Mouse (Mus musculus) ES-Bruce4 (cell line): ENCODE data around the gene Slc5a5. TPM values are rescaled to one million over a fixed set of nuclear protein-coding genes. Genes with fewer than 3 reads are reported as not detected.

Experiments used
- H3K27ac ChIP-seq: 2 replicates; pipeline ENCODE4 v1.5.1; 2012; ENCODE audit warnings: low read length, inconsistent platforms; ENCODE audit not compliant: insufficient read depth
- H3K27me3 ChIP-seq: 2 replicates; pipeline ENCODE4 v1.6.1; 2012; ENCODE audit warnings: mild to moderate bottlenecking, low read length, inconsistent platforms; ENCODE audit not compliant: control insufficient read depth, poor library complexity, insufficient read depth, severe bottlenecking
- H3K36me3 ChIP-seq: 2 replicates; pipeline ENCODE4 v1.6.1; 2012; ENCODE audit warnings: inconsistent platforms, mild to moderate bottlenecking, low read length, moderate library complexity; ENCODE audit not compliant: control insufficient read depth, poor library complexity, insufficient read depth, severe bottlenecking
- H3K4me1 ChIP-seq: one replicate; pipeline ENCODE4 v1.8.1; 2011; ENCODE audit warnings: low read length; ENCODE audit not compliant: control insufficient read depth, insufficient read depth
- H3K4me3 ChIP-seq: 2 replicates; pipeline ENCODE4 v1.5.1; 2011; ENCODE audit warnings: low read depth, mild to moderate bottlenecking, low read length
- H3K9ac ChIP-seq: 2 replicates; pipeline ENCODE4 v1.6.1; 2012; ENCODE audit warnings: low read depth, mild to moderate bottlenecking, inconsistent platforms; ENCODE audit not compliant: poor library complexity, severe bottlenecking
- H3K9me3 ChIP-seq: replicated peaks from 2 replicates; pipeline ENCODE4 v1.6.1; 2012; ENCODE audit warnings: mild to moderate bottlenecking, low read length, inconsistent platforms; ENCODE audit not compliant: control insufficient read depth, poor library complexity, insufficient read depth, severe bottlenecking
- CTCF ChIP-seq: IDR thresholded peaks from one replicate; pipeline ENCODE4 v1.8.1; 2011; ENCODE audit warnings: low read depth, low read length
- EP300 ChIP-seq: IDR thresholded peaks from 2 replicates; pipeline ENCODE4 v1.6.1; 2011; ENCODE audit warnings: low read depth, low read length; ENCODE audit not compliant: insufficient read depth
- POLR2A ChIP-seq: IDR thresholded peaks from one replicate; pipeline ENCODE4 v1.8.1; 2011; ENCODE audit warnings: low read length; ENCODE audit not compliant: insufficient read depth
- polyA plus RNA-seq: library from polyadenylated mRNA; stranded (reverse); fragments of >200 nt; gene quantifications from 2 replicates; pipeline ENCODE4 v1.2.4, GENCODE M21; 2011; ENCODE audit warnings: low read depth; ENCODE audit not compliant: missing spikeins, insufficient read depth, insufficient read length

Slc5a5 gene
- 13.3 TPM in 2 replicates for polyA plus RNA-seq

DNA sequence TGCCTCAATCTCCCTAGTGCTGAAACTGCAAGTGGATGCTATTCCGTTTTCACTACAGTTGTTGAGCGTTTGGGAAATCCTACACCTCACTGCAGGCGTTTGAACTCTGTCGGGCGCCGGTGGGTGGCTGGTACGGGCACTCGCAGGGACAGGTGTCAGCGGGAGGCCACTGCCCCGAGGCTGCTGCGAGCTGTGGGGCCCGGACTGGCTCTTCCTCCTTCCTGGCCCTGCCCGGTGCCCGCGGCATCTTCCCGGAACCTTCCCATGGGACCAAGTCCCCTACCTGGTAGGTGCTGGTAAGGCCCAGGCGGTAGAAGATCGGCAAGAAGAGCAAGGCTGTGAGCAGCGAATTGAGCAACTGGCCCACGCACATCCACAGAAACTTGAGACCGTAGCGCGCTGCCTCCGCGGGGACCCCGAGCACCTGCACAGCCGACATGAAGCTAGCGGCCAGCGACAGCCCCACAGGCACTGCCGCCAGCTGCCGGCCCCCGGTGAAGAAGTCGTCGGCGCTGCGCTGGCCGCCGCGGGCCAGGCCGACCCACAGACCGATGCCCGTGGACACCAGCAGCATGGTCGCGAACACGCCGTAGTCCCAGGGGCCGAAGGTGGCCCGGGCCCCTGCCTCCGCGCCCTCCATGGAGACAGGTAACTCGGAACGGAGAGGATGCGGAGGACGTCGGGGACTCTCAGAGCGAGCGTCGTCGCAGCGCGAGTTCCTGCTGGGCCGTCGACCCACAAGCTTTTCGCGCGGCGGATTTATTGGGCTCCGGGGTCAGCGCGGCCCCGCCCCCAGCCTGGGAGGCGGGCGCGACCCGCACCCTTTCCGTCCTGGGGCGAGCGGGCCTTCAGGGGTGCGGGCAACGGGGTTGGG lies at the start of gene Slc5a5:
TSS of gene Slc5a5 (minus strand) at position 736 of the 874 bp plus-strand sequence.
- H3K27ac ChIP-seq: no peak within 1 kb of the TSS
- H3K4me1 ChIP-seq: no peaks in the 10 kb centered on the region
- no peak for TF ChIP-seq EP300
- TF ChIP-seq POLR2A: no peak
- TF ChIP-seq CTCF: no peak
- peak within 1 kb of the TSS; percentile 37 for H3K4me3 ChIP-seq
- no peaks in the 10 kb centered on the region for H3K9me3 ChIP-seq
- H3K27me3 ChIP-seq: peaks cover 3% of the 10 kb centered on the region; the same call in 1 of the 2 replicates
- peaks cover 31% of the 10 kb centered on the region for H3K36me3 ChIP-seq
- H3K9ac ChIP-seq: peak within 1 kb of the TSS; percentile 69

- Histone ChIP-seq H3K36me3 (no peaks in the 10 kb centered on the region), H3K4me3 (no peak overlapping the region), H3K4me1 (no peaks in the 10 kb centered on the region), H3K27ac (no peak overlapping the region), H3K27me3 (no peaks in the 10 kb centered on the region), H3K9ac (no peak overlapping the region), H3K9me3 (no peaks in the 10 kb centered on the region)
- TF ChIP-seq EP300 (no peak), POLR2A (no peak), CTCF (peak; percentile 38)
Observed at GRCm38 (mm10) chr8:70941478-70941877, 48.9 kb upstream of the Slc5a5 start.

GRCm38 (mm10) chr8:70937200-70937599 lies 44.6 kb upstream of the Slc5a5 start:
- Histone ChIP-seq H3K27ac (no peak overlapping the region), H3K4me1 (peaks cover 3% of the 10 kb centered on the region), H3K4me3 (no peak overlapping the region), H3K9ac (no peak overlapping the region), H3K9me3 (no peaks in the 10 kb centered on the region), H3K36me3 (no peaks in the 10 kb centered on the region), H3K27me3 (no peaks in the 10 kb centered on the region)
- no peak for TF ChIP-seq POLR2A
- TF ChIP-seq EP300: no peak
- no peak for TF ChIP-seq CTCF

DNA sequence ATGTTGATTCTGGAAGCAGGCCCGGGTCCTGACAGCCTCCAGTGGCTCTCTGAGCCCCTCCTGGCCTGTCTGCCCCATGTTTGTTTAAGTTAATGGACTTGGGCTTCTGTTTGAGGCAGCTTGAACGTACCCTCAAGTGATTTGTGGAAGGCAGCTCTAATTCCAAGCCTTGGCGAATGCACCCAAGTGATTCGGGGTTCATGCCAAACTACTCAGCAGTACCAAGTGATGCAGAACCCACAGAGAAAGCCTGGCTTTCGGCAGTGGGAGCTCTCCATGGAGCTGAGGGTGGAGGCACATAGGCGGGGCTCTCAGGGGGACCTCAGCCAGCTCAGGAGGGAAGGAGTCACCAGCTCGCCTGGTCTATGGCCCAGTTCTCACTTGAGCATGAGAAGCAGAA lies 42.2 kb upstream of the Slc5a5 start:
- H3K36me3 ChIP-seq: no peaks in the 10 kb centered on the region
- no peaks in the 10 kb centered on the region for H3K27me3 ChIP-seq
- H3K9ac ChIP-seq: no peak overlapping the region
- no peak overlapping the region for H3K4me3 ChIP-seq
- TF ChIP-seq EP300: no peak
- no peak for TF ChIP-seq CTCF
- no peak overlapping the region for H3K27ac ChIP-seq
- peaks cover 3% of the 10 kb centered on the region for H3K4me1 ChIP-seq
- H3K9me3 ChIP-seq: no peaks in the 10 kb centered on the region

DNA sequence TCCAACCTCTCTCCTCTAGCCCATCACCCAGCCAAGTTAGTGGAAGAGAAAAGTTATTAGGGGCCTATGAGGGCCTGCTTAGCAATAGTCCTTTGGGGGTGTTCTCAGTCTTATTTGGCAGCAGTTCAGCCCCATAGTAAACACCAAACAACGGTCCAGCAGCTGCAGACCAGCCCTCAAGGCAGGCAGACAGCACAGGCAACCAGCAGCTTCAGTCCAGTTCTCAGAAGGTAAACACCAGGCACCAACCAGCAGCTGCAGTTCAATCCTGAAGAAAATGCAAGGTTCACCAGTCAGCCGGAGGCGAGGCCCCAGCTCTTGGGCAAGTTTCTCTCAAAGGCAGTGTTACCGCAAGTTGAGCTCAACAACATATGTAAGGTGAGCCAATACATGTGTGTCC lies 40.5 kb upstream of the Slc5a5 start:
- Histone ChIP-seq H3K27me3 (no peaks in the 10 kb centered on the region), H3K9me3 (no peaks in the 10 kb centered on the region), H3K27ac (no peak overlapping the region), H3K4me1 (peaks cover 3% of the 10 kb centered on the region), H3K36me3 (no peaks in the 10 kb centered on the region), H3K9ac (no peak overlapping the region), H3K4me3 (no peak overlapping the region)
- TF ChIP-seq CTCF (no peak), POLR2A (no peak), EP300 (no peak)

GRCm38 (mm10) chr8:70931731-70932130 lies 39.2 kb upstream of the Slc5a5 start:
- Histone ChIP-seq H3K4me1 (peaks cover 3% of the 10 kb centered on the region), H3K9me3 (no peaks in the 10 kb centered on the region)

More at GRCm38 (mm10) chr8:70931731-70932130, 39.2 kb upstream of the Slc5a5 start:
- Histone ChIP-seq H3K27ac (no peak overlapping the region), H3K4me3 (no peak overlapping the region), H3K27me3 (no peaks in the 10 kb centered on the region), H3K9ac (no peak overlapping the region), H3K36me3 (no peaks in the 10 kb centered on the region)
- no peak for TF ChIP-seq CTCF
- TF ChIP-seq EP300: no peak
